Mouse (Mus musculus) CH12.LX (cell line): Measurements from ENCODE around the gene Hspb7. TPM values are rescaled to one million over a fixed set of nuclear protein-coding genes. Genes with fewer than 3 reads are reported as not detected.

Experiments used
- DNase-seq: peaks from one replicate; pipeline ENCODE4 v3.0.0-alpha.2; 2013; ENCODE audit errors: extremely low read depth
- H3K27ac ChIP-seq: 2 replicates; pipeline ENCODE4 v1.5.1; 2012; ENCODE audit warnings: low read depth, mild to moderate bottlenecking, control low read depth, moderate library complexity; ENCODE audit not compliant: insufficient read depth
- H3K27me3 ChIP-seq: replicated peaks from 2 replicates; pipeline ENCODE3; 2012; ENCODE audit warnings: inconsistent platforms
- H3K36me3 ChIP-seq, 2 experiments: replicated peaks in 1 of 2; 2 replicates each; pipeline versions ENCODE3 to v1.6.1; 2012; ENCODE audit warnings: inconsistent platforms in 1 of 2, low read length in 1 of 2, mild to moderate bottlenecking in 1 of 2, mixed read lengths in 1 of 2, moderate library complexity in 1 of 2; ENCODE audit not compliant: control insufficient read depth in 1 of 2, insufficient read depth in 1 of 2
- H3K4me1 ChIP-seq, 2 experiments: 2 replicates each; pipeline ENCODE4 v1.6.1; 2012; ENCODE audit warnings: inconsistent platforms in 1 of 2, moderate library complexity in 1 of 2; ENCODE audit not compliant: insufficient read depth in 2 of 2, control insufficient read depth in 1 of 2
- H3K4me2 ChIP-seq: 2 replicates; pipeline ENCODE4 v1.6.1; 2012; ENCODE audit warnings: low read depth, mild to moderate bottlenecking, control low read depth; ENCODE audit not compliant: poor library complexity, insufficient read depth, severe bottlenecking
- H3K4me3 ChIP-seq, 3 experiments: fragments of 150-350 bp in 1 of 3; sonication (generic) in 1 of 3; replicated peaks in 1 of 3; 2 replicates each; pipeline versions ENCODE3 to v1.5.1; 2011 to 2012; ENCODE audit warnings: low read depth in 2 of 3, low read length in 2 of 3, mild to moderate bottlenecking in 2 of 3, moderate library complexity in 2 of 3, control low read depth in 1 of 3, improper control_type of control experiment in 1 of 3, inconsistent platforms in 1 of 3, mixed read lengths in 1 of 3; ENCODE audit not compliant: poor library complexity in 1 of 3
- H3K79me2 ChIP-seq: replicated peaks from 2 replicates; pipeline ENCODE4 v1.6.1; 2012; ENCODE audit warnings: mild to moderate bottlenecking, moderate library complexity; ENCODE audit not compliant: control insufficient read depth, poor library complexity, insufficient read depth, severe bottlenecking; ENCODE audit errors: extremely low read depth
- H3K9ac ChIP-seq: 2 replicates; pipeline ENCODE4 v1.6.1; 2012; ENCODE audit warnings: low read depth, mild to moderate bottlenecking, control low read depth, moderate library complexity; ENCODE audit not compliant: insufficient read depth
- H3K9me3 ChIP-seq: replicated peaks from 2 replicates; pipeline ENCODE3; 2012; ENCODE audit warnings: low read length, inconsistent platforms, mixed read lengths
- BHLHE40 ChIP-seq: IDR thresholded peaks from 2 replicates; pipeline ENCODE4 v1.6.1; 2011; ENCODE audit warnings: mild to moderate bottlenecking, low read depth, low read length, improper control_type of control experiment
- CHD1 ChIP-seq: IDR thresholded peaks from 2 replicates; pipeline ENCODE4 v1.6.1; 2012; ENCODE audit warnings: low read depth, low read length, improper control_type of control experiment, inconsistent platforms
- CTCF ChIP-seq, 2 experiments: IDR thresholded peaks in 1 of 2; conservative IDR thresholded peaks in 1 of 2; 2 replicates each; pipeline ENCODE4 v1.5.1; 2011 to 2012; ENCODE audit warnings: low read depth in 2 of 2, low read length in 2 of 2, improper control_type of control experiment in 1 of 2, inconsistent platforms in 1 of 2, mild to moderate bottlenecking in 1 of 2, moderate library complexity in 1 of 2
- E2F4 ChIP-seq: IDR thresholded peaks from 2 replicates; pipeline ENCODE4 v1.6.1; 2011; ENCODE audit warnings: low read depth, low read length, improper control_type of control experiment; ENCODE audit not compliant: insufficient replicate concordance
- ETS1 ChIP-seq: conservative IDR thresholded peaks from 2 replicates; pipeline ENCODE4 v1.6.1; 2012; ENCODE audit warnings: low read depth, mild to moderate bottlenecking, inconsistent platforms, low read length, improper control_type of control experiment, moderate library complexity
- GABPA ChIP-seq: IDR thresholded peaks from 2 replicates; pipeline ENCODE4 v1.6.1; 2012; ENCODE audit warnings: low read depth, low read length, improper control_type of control experiment, inconsistent platforms; ENCODE audit not compliant: insufficient replicate concordance
- JUN ChIP-seq: IDR thresholded peaks from 2 replicates; pipeline ENCODE4 v1.6.1; 2011; ENCODE audit warnings: low read depth, mild to moderate bottlenecking, low read length, improper control_type of control experiment, moderate library complexity; ENCODE audit not compliant: insufficient read depth
- KAT2A ChIP-seq: IDR thresholded peaks from 2 replicates; pipeline ENCODE4 v1.6.1; 2012; ENCODE audit warnings: low read length, improper control_type of control experiment, inconsistent platforms; ENCODE audit not compliant: insufficient replicate concordance
- MAZ ChIP-seq: IDR thresholded peaks from 2 replicates; pipeline ENCODE4 v1.6.1; 2012; ENCODE audit warnings: low read depth, mild to moderate bottlenecking, inconsistent platforms, low read length, improper control_type of control experiment, moderate library complexity
- MEF2A ChIP-seq: IDR thresholded peaks from 2 replicates; pipeline ENCODE4 v1.6.1; 2014; ENCODE audit warnings: low read depth, mild to moderate bottlenecking, inconsistent platforms, low read length, improper control_type of control experiment, borderline replicate concordance
- MXI1 ChIP-seq: IDR thresholded peaks from 2 replicates; pipeline ENCODE4 v1.6.1; 2011; ENCODE audit warnings: mild to moderate bottlenecking, low read depth, low read length, improper control_type of control experiment
- MYC ChIP-seq: IDR thresholded peaks from 2 replicates; pipeline ENCODE4 v1.6.1; 2011; ENCODE audit warnings: low read depth, mild to moderate bottlenecking, improper control_type of control experiment, low read length
- NRF1 ChIP-seq: IDR thresholded peaks from 2 replicates; pipeline ENCODE4 v1.6.1; 2014; ENCODE audit warnings: low read depth, mild to moderate bottlenecking, inconsistent platforms, low read length, improper control_type of control experiment, moderate library complexity
- PAX5 ChIP-seq: IDR thresholded peaks from 2 replicates; pipeline ENCODE4 v1.6.1; 2012; ENCODE audit warnings: low read length, inconsistent platforms, mixed read lengths
- POLR2AphosphoS2 ChIP-seq: IDR thresholded peaks from 2 replicates; pipeline ENCODE4 v1.6.1; 2011; ENCODE audit warnings: low read depth, low read length, improper control_type of control experiment
- RAD21 ChIP-seq: IDR thresholded peaks from 2 replicates; pipeline ENCODE4 v1.6.1; 2011; ENCODE audit warnings: low read depth, mild to moderate bottlenecking, low read length, improper control_type of control experiment, moderate library complexity
- RCOR1 ChIP-seq: conservative IDR thresholded peaks from 2 replicates; pipeline ENCODE4 v1.6.1; 2012; ENCODE audit warnings: low read depth, mild to moderate bottlenecking, inconsistent platforms, low read length, improper control_type of control experiment
- SIN3A ChIP-seq: IDR thresholded peaks from 2 replicates; pipeline ENCODE4 v1.6.1; 2012; ENCODE audit warnings: low read length, improper control_type of control experiment, inconsistent platforms
- SMC3 ChIP-seq: IDR thresholded peaks from 2 replicates; pipeline ENCODE4 v1.6.1; 2011; ENCODE audit warnings: low read depth, low read length, improper control_type of control experiment
- TBP ChIP-seq: conservative IDR thresholded peaks from 2 replicates; pipeline ENCODE4 v1.6.1; 2011; ENCODE audit warnings: low read depth, low read length, improper control_type of control experiment
- UBTF ChIP-seq: IDR thresholded peaks from 2 replicates; pipeline ENCODE4 v1.6.1; 2012; ENCODE audit warnings: low read depth, mild to moderate bottlenecking, inconsistent platforms, low read length, improper control_type of control experiment, moderate library complexity
- USF2 ChIP-seq: conservative IDR thresholded peaks from 2 replicates; pipeline ENCODE4 v1.6.1; 2011; ENCODE audit warnings: low read depth, low read length, improper control_type of control experiment
- ZKSCAN1 ChIP-seq: IDR thresholded peaks from 2 replicates; pipeline ENCODE4 v1.6.1; 2012; ENCODE audit warnings: low read depth, inconsistent platforms, low read length, improper control_type of control experiment, borderline replicate concordance
- dilution Hi-C: fragments of 300-500 bp; cut with MboI; formaldehyde crosslinking; loops from 2 replicates; pipeline ENCODE4 v1.14.3; 2020; ENCODE audit warnings: low sequenced_read_pairs; ENCODE audit not compliant: extremely low pct_unique_long_range_greater_than_20kb, extremely low pct_ligation_motif_present
- in situ Hi-C: fragments of 300-500 bp; cut with MboI; formaldehyde crosslinking; loops from 3 replicates; pipeline ENCODE4 v1.14.3; 2019; ENCODE audit warnings: low sequenced_read_pairs, low pct_ligation_motif_present, low pct_unique_long_range_greater_than_20kb, mixed read lengths
- polyA plus RNA-seq: library from polyadenylated mRNA; unstranded; fragments of >175 nt; gene quantifications from 2 replicates; pipeline ENCODE4 v1.2.1, GENCODE M21; 2012; ENCODE audit warnings: low read depth; ENCODE audit not compliant: insufficient read length
- total RNA-seq, 2 experiments: library from RNA; depleted of rRNA; stranded (reverse); fragments of 300-350 nt in 1 of 2; fragments of >200 nt in 1 of 2; gene quantifications; 2 replicates each; pipeline ENCODE4 v1.2.3; 2012 to 2014

Hspb7 gene
- total and polyA plus RNA-seq, 3 experiments: 0.04 TPM; not detected in 2

GRCm38 (mm10) chr4:141432666-141433065 lies 12.1 kb downstream of the Hspb7 start:
- Histone ChIP-seq H3K27me3 (no peaks in the 10 kb centered on the region), H3K4me1 (no peaks in the 10 kb centered on the region; a peak in 1 of 4 replicates), H3K36me3 (no peaks in the 10 kb centered on the region)
- dilution Hi-C loops: no loop called here
- no peak for DNase-seq
- TF ChIP-seq MEF2A: no peak
- no peak for TF ChIP-seq ETS1
- no peak for TF ChIP-seq BHLHE40
- TF ChIP-seq NRF1: no peak
- no peak for TF ChIP-seq E2F4
- TF ChIP-seq ZKSCAN1: no peak
- TF ChIP-seq CHD1: no peak
- TF ChIP-seq MYC: no peak
- no peak for TF ChIP-seq SIN3A
- TF ChIP-seq JUN: no peak
- no peak for TF ChIP-seq TBP
- no peak for TF ChIP-seq SMC3
- TF ChIP-seq CTCF (conservative IDR thresholded peaks at IDR 0.05 in 1 of 2, IDR thresholded peaks at IDR 0.05 in 1 of 2; ENCODE audit: low read depth in 2 of 2, low read length in 2 of 2): no peak
- TF ChIP-seq POLR2AphosphoS2: no peak
- no peak for TF ChIP-seq MAZ
- no peak for TF ChIP-seq RCOR1
- TF ChIP-seq UBTF: no peak
- TF ChIP-seq RAD21: no peak
- TF ChIP-seq, all 38 proteins: peak for 0
- H3K4me2 ChIP-seq: no peak overlapping the region
- H3K9ac ChIP-seq: no peak overlapping the region
- in situ Hi-C loops: no loop called here
- no peaks in the 10 kb centered on the region for H3K9me3 ChIP-seq
- H3K79me2 ChIP-seq: no peaks in the 10 kb centered on the region
- no peak overlapping the region for H3K27ac ChIP-seq
- H3K4me3 ChIP-seq: no peak overlapping the region

GRCm38 (mm10) chr4:141433191-141433590 lies 12.6 kb downstream of the Hspb7 start:
- no peak overlapping the region for H3K27ac ChIP-seq
- no peak overlapping the region for H3K9ac ChIP-seq
- dilution Hi-C loops: no loop called here
- TF ChIP-seq GABPA (no peak), MYC (no peak), NRF1 (no peak), PAX5 (no peak), JUN (no peak), RAD21 (no peak), CTCF (conservative IDR thresholded peaks at IDR 0.05 in 1 of 2, IDR thresholded peaks at IDR 0.05 in 1 of 2; ENCODE audit: low read depth in 2 of 2, low read length in 2 of 2) (no peak), USF2 (no peak), ETS1 (no peak), KAT2A (no peak), MXI1 (no peak), ZKSCAN1 (no peak), POLR2AphosphoS2 (no peak)
- H3K36me3 ChIP-seq: no peaks in the 10 kb centered on the region
- H3K4me2 ChIP-seq: no peak overlapping the region
- no peaks in the 10 kb centered on the region for H3K9me3 ChIP-seq
- H3K27me3 ChIP-seq: no peaks in the 10 kb centered on the region
- in situ Hi-C loops: no loop called here
- no peaks in the 10 kb centered on the region; a peak in 1 of 4 replicates for H3K4me1 ChIP-seq
- DNase-seq: no peak
- H3K4me3 ChIP-seq: no peak overlapping the region
- H3K79me2 ChIP-seq: no peaks in the 10 kb centered on the region
